Mouse (Mus musculus): ENCODE measurements around the gene Asb1. TPM values are rescaled to one million over a fixed set of nuclear protein-coding genes. Genes with fewer than 3 reads are reported as not detected.

Asb1 gene
- polyA plus RNA-seq, 1 experiment from 2014 or later: 5.0 TPM

GRCm38 (mm10) chr1:91530166-91530565 lies 10.2 kb upstream of the Asb1 start:
- H3K27me3 ChIP-seq: no peaks in the 10 kb centered on the region
- H3K36me3 ChIP-seq: peaks cover 7% of the 10 kb centered on the region
- WGBS: 90% methylated on average over 9 of the region's 9 CpGs

GRCm38 (mm10) chr1:91532243-91532642 lies 8.1 kb upstream of the Asb1 start:
- 74% methylated on average over 4 of the region's 4 CpGs for WGBS
- H3K4me2 ChIP-seq: no peak overlapping the region
- peaks cover 4% of the 10 kb centered on the region; the same call in 1 of the 2 replicates for H3K36me3 ChIP-seq
- 0 out of 2 replicates have a peak, but pooled peaks cover 6% of the 10 kb centered on the region for H3K27me3 ChIP-seq
- no peak overlapping the region for H3K9ac ChIP-seq
- no peak for ATAC-seq (replicated peaks; ENCODE audit: insufficient number of reproducible peaks, insufficient read depth, low FRiP score, low read depth)
- no peak overlapping the region for H3K4me3 ChIP-seq
- H3K4me1 ChIP-seq (replicated peaks): peaks cover 2% of the 10 kb centered on the region; the same call in 1 of the 2 replicates
- H3K9me3 ChIP-seq (replicated peaks): no peaks in the 10 kb centered on the region
- H3K27ac ChIP-seq: no peak overlapping the region

More at GRCm38 (mm10) chr1:91530166-91530565, 10.2 kb upstream of the Asb1 start:
- Histone ChIP-seq H3K27ac (no peak overlapping the region), H3K4me1 (replicated peaks) (peaks cover 2% of the 10 kb centered on the region; the same call in 1 of the 2 replicates), H3K4me2 (no peak overlapping the region), H3K4me3 (no peak overlapping the region), H3K9ac (no peak overlapping the region), H3K9me3 (replicated peaks) (no peaks in the 10 kb centered on the region)
- no peak for ATAC-seq (replicated peaks; ENCODE audit: insufficient number of reproducible peaks, insufficient read depth, low FRiP score, low read depth)

- H3K27ac ChIP-seq: no peak overlapping the region
- peaks cover 2% of the 10 kb centered on the region; the same call in 1 of the 2 replicates for H3K4me1 ChIP-seq (replicated peaks)
- ATAC-seq (replicated peaks; ENCODE audit: insufficient number of reproducible peaks, insufficient read depth, low FRiP score, low read depth): no peak
- H3K4me3 ChIP-seq: no peak overlapping the region
- H3K27me3 ChIP-seq: peaks cover 9% of the 10 kb centered on the region; the same call in 1 of the 2 replicates
- H3K9ac ChIP-seq: no peak overlapping the region
- 86% methylated on average over 5 of the region's 5 CpGs for WGBS
- H3K9me3 ChIP-seq (replicated peaks): no peaks in the 10 kb centered on the region
- no peak overlapping the region for H3K4me2 ChIP-seq
- H3K36me3 ChIP-seq: no peaks in the 10 kb centered on the region
These were observed 7.5 kb upstream of the Asb1 start for GRCm38 (mm10) chr1:91532892-91533291.

GRCm38 (mm10) chr1:91533483-91533882 lies 6.9 kb upstream of the Asb1 start:
- WGBS: 45% methylated on average over 2 of the region's 2 CpGs
- Histone ChIP-seq H3K9ac (no peak overlapping the region), H3K36me3 (no peaks in the 10 kb centered on the region), H3K4me3 (no peak overlapping the region), H3K27ac (no peak overlapping the region), H3K4me2 (no peak overlapping the region), H3K27me3 (peaks cover 9% of the 10 kb centered on the region), H3K4me1 (replicated peaks) (peaks cover 2% of the 10 kb centered on the region; the same call in 1 of the 2 replicates), H3K9me3 (replicated peaks) (no peaks in the 10 kb centered on the region)
- no peak for ATAC-seq (replicated peaks; ENCODE audit: insufficient number of reproducible peaks, insufficient read depth, low FRiP score, low read depth)

- Histone ChIP-seq H3K4me3 (no peak overlapping the region), H3K4me2 (no peak overlapping the region), H3K36me3 (no peaks in the 10 kb centered on the region), H3K27ac (no peak overlapping the region), H3K9me3 (replicated peaks) (no peaks in the 10 kb centered on the region), H3K9ac (no peak overlapping the region), H3K4me1 (replicated peaks) (peaks cover 2% of the 10 kb centered on the region; the same call in 1 of the 2 replicates), H3K27me3 (peaks cover 13% of the 10 kb centered on the region)
- no peak for ATAC-seq (replicated peaks; ENCODE audit: insufficient number of reproducible peaks, insufficient read depth, low FRiP score, low read depth)
- WGBS: 67% methylated on average over 19 of the region's 19 CpGs
These were observed 6.2 kb upstream of the Asb1 start for GRCm38 (mm10) chr1:91533961-91534723.

GRCm38 (mm10) chr1:91537786-91538569 lies 2.4 kb upstream of the Asb1 start:
- H3K4me3 ChIP-seq: no peak overlapping the region
- peaks cover 22% of the 10 kb centered on the region for H3K4me1 ChIP-seq (replicated peaks)
- H3K4me2 ChIP-seq: no peak overlapping the region
- no peaks in the 10 kb centered on the region for H3K9me3 ChIP-seq (replicated peaks)
- no peak overlapping the region for H3K9ac ChIP-seq
- no peak overlapping the region for H3K27ac ChIP-seq
- H3K27me3 ChIP-seq: peaks cover 13% of the 10 kb centered on the region
- WGBS: 30% methylated on average over 22 of the region's 22 CpGs
- no peak for ATAC-seq (replicated peaks; ENCODE audit: insufficient number of reproducible peaks, insufficient read depth, low FRiP score, low read depth)
- H3K36me3 ChIP-seq: no peaks in the 10 kb centered on the region

- WGBS: 56% methylated on average over 1 of the region's 1 CpGs
- no peak for ATAC-seq (replicated peaks; ENCODE audit: insufficient number of reproducible peaks, insufficient read depth, low FRiP score, low read depth)
- no peaks in the 10 kb centered on the region for H3K36me3 ChIP-seq
- no peaks in the 10 kb centered on the region for H3K9me3 ChIP-seq (replicated peaks)
- H3K4me3 ChIP-seq: no peak overlapping the region
- H3K4me2 ChIP-seq: no peak overlapping the region
- H3K9ac ChIP-seq: no peak overlapping the region
- H3K27me3 ChIP-seq: peaks cover 13% of the 10 kb centered on the region
- H3K4me1 ChIP-seq (replicated peaks): peaks cover 20% of the 10 kb centered on the region
- no peak overlapping the region for H3K27ac ChIP-seq
These were observed 1.8 kb upstream of the Asb1 start for GRCm38 (mm10) chr1:91538570-91538929.

- WGBS: 27% methylated on average over 6 of the region's 6 CpGs
- H3K9ac ChIP-seq: no peak overlapping the region
- no peaks in the 10 kb centered on the region for H3K36me3 ChIP-seq
- H3K27me3 ChIP-seq: peaks cover 13% of the 10 kb centered on the region
- H3K9me3 ChIP-seq (replicated peaks): no peaks in the 10 kb centered on the region
- peak overlapping the region; percentile 86 for H3K4me2 ChIP-seq
- H3K4me1 ChIP-seq (replicated peaks): peaks cover 19% of the 10 kb centered on the region
- peak overlapping the region; percentile 88; the same call in 1 of the 2 replicates for H3K4me3 ChIP-seq
- H3K27ac ChIP-seq: no peak overlapping the region
- no peak for ATAC-seq (replicated peaks; ENCODE audit: insufficient number of reproducible peaks, insufficient read depth, low FRiP score, low read depth)
These were observed 1.1 kb upstream of the Asb1 start for GRCm38 (mm10) chr1:91539246-91539645.

- peak; percentile 3 for ATAC-seq (replicated peaks; ENCODE audit: insufficient number of reproducible peaks, insufficient read depth, low FRiP score, low read depth)
- H3K9me3 ChIP-seq (replicated peaks): no peaks in the 10 kb centered on the region
- peak overlapping the region; percentile 88 for H3K4me3 ChIP-seq
- H3K27ac ChIP-seq: peak overlapping the region; percentile 75
- H3K4me1 ChIP-seq (replicated peaks): peaks cover 19% of the 10 kb centered on the region
- H3K9ac ChIP-seq: peak overlapping the region; percentile 50
- H3K4me2 ChIP-seq: peak overlapping the region; percentile 86
- 1% methylated on average over 22 of the region's 22 CpGs for WGBS
- peaks cover 13% of the 10 kb centered on the region for H3K27me3 ChIP-seq
- H3K36me3 ChIP-seq: no peaks in the 10 kb centered on the region
These were observed 557 bp upstream of the Asb1 start for GRCm38 (mm10) chr1:91539704-91540270.

GRCm38 (mm10) chr1:91541042-91541592 lies 773 bp downstream of the Asb1 start:
- ATAC-seq (replicated peaks; ENCODE audit: insufficient number of reproducible peaks, insufficient read depth, low FRiP score, low read depth): no peak

GRCm38 (mm10) chr1:91543974-91544373 lies 3.6 kb downstream of the Asb1 start:
- H3K9ac ChIP-seq: no peak overlapping the region
- WGBS: 63% methylated on average over 4 of the region's 4 CpGs
- H3K9me3 ChIP-seq (replicated peaks): no peaks in the 10 kb centered on the region
- H3K36me3 ChIP-seq: 0 out of 2 replicates have a peak, but pooled peaks cover 7% of the 10 kb centered on the region
- no peak overlapping the region for H3K4me3 ChIP-seq
- ATAC-seq (replicated peaks; ENCODE audit: insufficient number of reproducible peaks, insufficient read depth, low FRiP score, low read depth): no peak
- H3K4me2 ChIP-seq: no peak overlapping the region
- peaks cover 19% of the 10 kb centered on the region for H3K4me1 ChIP-seq (replicated peaks)
- H3K27me3 ChIP-seq: peaks cover under 1% of the 10 kb centered on the region; the same call in 1 of the 2 replicates
- H3K27ac ChIP-seq: no peak overlapping the region

More at GRCm38 (mm10) chr1:91541042-91541592, 773 bp downstream of the Asb1 start:
- H3K4me1 ChIP-seq (replicated peaks): peaks cover 19% of the 10 kb centered on the region
- 14% methylated on average over 15 of the region's 15 CpGs for WGBS
- H3K27me3 ChIP-seq: peaks cover 12% of the 10 kb centered on the region
- peak overlapping the region; percentile 75 for H3K27ac ChIP-seq
- H3K9me3 ChIP-seq (replicated peaks): no peaks in the 10 kb centered on the region
- H3K36me3 ChIP-seq: no peaks in the 10 kb centered on the region
- H3K4me2 ChIP-seq: peak overlapping the region; percentile 86
- peak overlapping the region; percentile 78 for H3K9ac ChIP-seq
- H3K4me3 ChIP-seq: peak overlapping the region; percentile 88
